Mouse (Mus musculus) kidney, embryonic 15.5 days (tissue): ENCODE measurements around the gene Hps6. TPM values are rescaled to one million over a fixed set of nuclear protein-coding genes. Genes with fewer than 3 reads are reported as not detected.
A peak's percentile ranks its signal among the peaks of the same experiment; 100 is the strongest.
"Not testable (repeated sequence)": the region's sequence is repeated elsewhere in the genome, so short reads cannot be mapped to it uniquely, and the experiment has no call there.

Experiments
- ATAC-seq: fragments of 200-750 bp; cut with Nextera tagmentation; replicated peaks from 2 replicates; pipeline ENCODE4 v1.8.0; 2017; ENCODE audit warnings: moderate TSS enrichment; ENCODE audit not compliant: low FRiP score
- H3K27ac ChIP-seq: fragments of 300-500 bp; sonication (generic); 2 replicates; pipeline ENCODE4 v1.5.1; 2015; ENCODE audit warnings: mild to moderate bottlenecking, inconsistent platforms
- H3K27me3 ChIP-seq: fragments of 300-500 bp; sonication (generic); 2 replicates; pipeline ENCODE4 v1.6.1; 2015; ENCODE audit warnings: inconsistent platforms
- H3K36me3 ChIP-seq: fragments of 300-500 bp; sonication (generic); 2 replicates; pipeline ENCODE4 v1.6.1; 2015; ENCODE audit warnings: inconsistent platforms
- H3K4me1 ChIP-seq: fragments of 300-500 bp; sonication (generic); 2 replicates; pipeline ENCODE4 v1.6.1; 2015; ENCODE audit warnings: inconsistent platforms
- H3K4me2 ChIP-seq: fragments of 300-500 bp; sonication (generic); 2 replicates; pipeline ENCODE4 v1.6.1; 2015; ENCODE audit warnings: moderate library complexity, mild to moderate bottlenecking, inconsistent platforms
- H3K4me3 ChIP-seq: fragments of 300-500 bp; sonication (generic); replicated peaks from 2 replicates; pipeline ENCODE4 v1.5.1; 2015; ENCODE audit warnings: mild to moderate bottlenecking, inconsistent platforms
- H3K9ac ChIP-seq: fragments of 300-500 bp; sonication (generic); 2 replicates; pipeline ENCODE4 v1.6.1; 2015; ENCODE audit warnings: mild to moderate bottlenecking, inconsistent platforms
- H3K9me3 ChIP-seq: fragments of 300-500 bp; sonication (generic); replicated peaks from 2 replicates; pipeline ENCODE4 v1.6.1; 2016; ENCODE audit warnings: inconsistent platforms
- WGBS: fragments of 180-500 bp; shearing (Covaris S2); methylation state at CpG from one replicate; pipeline ENCODE4 v1.1.7; 2015; ENCODE audit warnings: mixed read lengths; 5-methylcytosine and 5-hydroxymethylcytosine counted together
- polyA plus RNA-seq: library from polyadenylated mRNA; unstranded; fragments of >200 nt; fragmentation: Nextera tagmentation; extraction: Ambion mirVana; gene quantifications from 2 replicates; pipeline ENCODE4 v1.2.1, GENCODE M21; 2015

Gene Hps6
- 8.3 and 8.9 TPM in 2 replicates for polyA plus RNA-seq

DNA sequence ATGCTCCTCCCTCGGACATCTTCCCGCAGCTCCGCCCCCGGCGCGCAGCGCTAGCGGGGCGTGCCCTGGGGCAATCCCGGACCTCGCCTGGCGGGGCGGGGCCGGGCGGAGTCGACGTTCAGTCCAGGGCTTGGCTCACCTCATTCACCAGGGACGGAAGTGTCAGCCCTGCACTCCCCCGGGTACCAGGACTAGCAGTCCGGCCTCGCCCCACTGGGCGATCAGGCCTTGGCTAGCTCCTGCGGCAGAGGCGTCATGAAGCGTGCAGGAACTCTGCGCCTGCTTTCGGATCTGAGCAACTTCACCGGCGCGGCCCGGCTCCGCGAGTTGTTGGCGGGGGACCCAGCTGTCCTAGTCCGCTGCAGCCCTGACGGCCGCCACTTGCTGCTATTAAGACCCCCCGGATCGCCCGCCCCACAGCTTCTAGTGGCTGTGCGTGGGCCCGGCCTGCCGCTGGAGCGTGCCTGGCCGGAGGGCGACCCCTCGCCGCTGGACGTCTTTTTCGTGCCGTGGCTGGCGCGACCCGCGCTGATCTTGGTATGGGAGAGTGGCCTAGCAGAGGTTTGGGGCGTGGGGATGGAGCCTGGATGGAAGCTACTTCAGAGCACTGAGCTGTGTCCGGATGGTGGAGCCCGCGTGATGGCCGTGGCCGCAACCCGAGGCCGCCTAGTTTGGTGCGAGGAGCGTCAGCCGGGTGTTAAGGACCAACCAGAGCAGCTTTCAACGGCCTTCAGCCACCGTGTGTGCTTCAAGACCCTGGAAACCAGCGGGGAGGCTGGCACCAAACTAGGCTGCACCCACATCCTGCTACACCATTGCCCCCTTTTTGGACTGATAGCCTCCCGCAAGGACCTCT, at the start of gene Hps6:
Hps6 (plus strand) TSS at position 138 of the 856 bp plus-strand sequence.
- 1% methylated on average over 70 of the region's 70 CpGs for WGBS
- Histone ChIP-seq H3K4me1 (peaks cover 36% of the 10 kb centered on the region), H3K27ac (peak within 1 kb of the TSS; percentile 77), H3K4me2 (peak within 1 kb of the TSS; percentile 100), H3K27me3 (no peaks in the 10 kb centered on the region), H3K36me3 (peaks cover 19% of the 10 kb centered on the region), H3K4me3 (peak within 1 kb of the TSS; percentile 78), H3K9me3 (no peaks in the 10 kb centered on the region), H3K9ac (peak within 1 kb of the TSS; percentile 83)
- ATAC-seq = peak; percentile 95

DNA sequence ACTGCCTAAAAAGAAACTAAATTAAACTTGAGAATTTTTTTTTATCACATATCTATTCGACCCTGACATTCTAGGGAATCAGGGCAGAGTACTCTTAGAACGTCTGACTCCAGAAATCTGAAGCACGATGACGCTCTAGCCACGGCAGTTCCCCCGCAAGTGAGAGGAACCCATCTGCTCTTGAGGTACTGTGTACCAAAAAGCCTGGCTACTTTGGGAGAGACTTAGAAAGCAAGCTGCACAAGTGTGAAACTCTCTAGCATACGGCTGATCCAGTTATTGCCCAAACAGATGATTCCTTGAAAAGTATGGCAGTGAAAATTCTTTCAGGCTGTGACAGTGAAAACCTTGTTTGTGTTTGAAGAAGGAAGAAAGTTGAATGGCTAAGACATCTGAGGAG, 46.6 kb upstream of the Hps6 start:
- 85% methylated on average over 7 of the region's 7 CpGs for WGBS
- peaks cover 64% of the 10 kb centered on the region for H3K36me3 ChIP-seq
- ATAC-seq = no peak
- no peak overlapping the region for H3K4me2 ChIP-seq
- H3K4me3 ChIP-seq = no peak overlapping the region
- no peaks in the 10 kb centered on the region for H3K4me1 ChIP-seq
- no peak overlapping the region for H3K27ac ChIP-seq
- H3K9me3 ChIP-seq = no peaks in the 10 kb centered on the region
- H3K9ac ChIP-seq = no peak overlapping the region
- no peaks in the 10 kb centered on the region for H3K27me3 ChIP-seq

DNA sequence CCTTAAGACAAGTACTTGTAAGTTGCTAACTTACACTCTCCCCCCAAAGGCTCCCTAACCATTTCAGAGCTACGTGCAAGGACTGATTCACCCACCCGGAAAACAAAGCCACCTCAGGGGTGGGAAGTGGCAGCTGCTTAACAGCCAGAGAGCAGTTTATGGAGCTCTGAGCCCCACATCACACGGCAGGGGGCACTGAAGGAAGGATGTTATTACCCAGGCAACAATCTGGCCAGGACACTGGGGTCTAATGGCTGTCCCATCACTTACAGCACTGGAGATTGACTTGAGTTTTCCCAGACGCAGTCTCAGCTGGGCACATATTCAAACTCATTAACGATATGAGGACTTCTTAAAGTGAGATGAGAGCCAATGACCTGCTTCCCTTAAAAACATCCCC, 42.5 kb upstream of the Hps6 start:
- Histone ChIP-seq H3K4me1 (no peaks in the 10 kb centered on the region), H3K36me3 (peaks cover 62% of the 10 kb centered on the region)
- 14% methylated on average over 5 of the region's 5 CpGs for WGBS

DNA sequence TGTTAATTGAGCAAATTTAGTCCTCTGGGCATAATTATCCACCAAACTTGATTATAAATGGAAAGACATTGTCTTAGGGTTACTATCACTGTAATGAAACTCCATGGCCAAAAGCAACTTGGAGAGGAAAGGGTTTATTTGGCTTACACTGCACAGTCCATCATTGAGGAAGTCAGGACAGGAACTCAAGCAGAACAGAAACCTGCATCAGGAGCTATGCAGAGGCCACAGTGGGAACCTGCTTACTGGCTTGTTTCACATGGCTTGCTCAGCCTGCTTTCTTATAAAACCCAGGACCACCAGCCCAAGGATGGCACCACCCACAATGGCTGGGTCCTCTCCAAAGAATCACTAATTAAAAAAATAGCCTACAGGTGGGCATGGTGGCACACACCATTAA, 18.9 kb upstream of the Hps6 start:
- Histone ChIP-seq H3K4me1 (0 out of 2 replicates have a peak, but pooled peaks cover 4% of the 10 kb centered on the region), H3K27ac (no peak overlapping the region), H3K4me3 (no peak overlapping the region), H3K9ac (no peak overlapping the region), H3K27me3 (no peaks in the 10 kb centered on the region), H3K36me3 (peaks cover 15% of the 10 kb centered on the region), H3K4me2 (no peak overlapping the region), H3K9me3 (no peaks in the 10 kb centered on the region)
- no peak for ATAC-seq

More for the DNA sequence above, 42.5 kb upstream of the Hps6 start:
- H3K4me3 ChIP-seq = no peak overlapping the region
- no peaks in the 10 kb centered on the region for H3K27me3 ChIP-seq
- H3K4me2 ChIP-seq = no peak overlapping the region
- no peak for ATAC-seq
- H3K9ac ChIP-seq = no peak overlapping the region
- H3K27ac ChIP-seq = no peak overlapping the region
- no peaks in the 10 kb centered on the region for H3K9me3 ChIP-seq

DNA sequence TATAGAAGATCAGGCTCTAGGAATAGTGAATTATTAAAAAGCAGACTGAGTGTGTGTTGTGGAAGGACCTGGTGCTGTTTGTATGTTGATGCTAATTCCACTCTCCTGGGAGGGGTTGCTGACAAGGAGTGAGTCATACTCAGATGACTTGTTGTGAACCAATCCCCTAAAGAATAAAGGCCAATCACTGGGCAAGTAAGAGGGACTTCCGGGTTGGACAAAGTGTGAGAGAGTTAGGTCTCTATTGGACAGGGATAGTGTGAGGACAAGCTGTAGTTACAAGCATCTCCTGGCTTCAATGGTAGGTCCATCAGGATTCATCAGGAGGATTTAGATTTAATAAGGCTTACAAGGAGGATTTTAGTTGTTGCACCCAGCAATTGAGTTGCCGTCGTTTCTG, 15.1 kb upstream of the Hps6 start:
- Histone ChIP-seq H3K4me3 (no peak overlapping the region), H3K4me1 (0 out of 2 replicates have a peak, but pooled peaks cover 4% of the 10 kb centered on the region), H3K9me3 (no peaks in the 10 kb centered on the region), H3K9ac (no peak overlapping the region), H3K27me3 (no peaks in the 10 kb centered on the region), H3K36me3 (peaks cover 15% of the 10 kb centered on the region), H3K27ac (no peak overlapping the region), H3K4me2 (no peak overlapping the region)
- ATAC-seq = no peak
- WGBS = 95% methylated on average over 3 of the region's 3 CpGs

DNA sequence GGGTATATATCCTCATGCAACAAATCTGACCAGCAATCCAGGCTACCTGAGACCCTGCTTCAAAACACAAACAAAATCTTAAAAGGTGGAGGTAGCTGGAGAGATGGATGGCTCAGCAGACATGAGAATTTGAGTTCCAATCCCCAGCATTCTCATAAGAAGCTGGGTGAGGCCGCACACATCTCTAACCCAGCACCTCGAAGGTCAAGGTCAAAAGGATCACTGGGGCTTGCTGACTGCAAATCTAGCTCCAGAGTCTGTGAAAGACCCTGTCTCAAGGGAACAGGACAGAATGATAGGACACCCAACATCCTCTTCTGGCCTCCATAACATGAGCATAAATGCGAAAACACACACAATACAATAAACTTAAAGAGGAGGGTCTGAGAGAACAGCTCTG, 12.1 kb upstream of the Hps6 start:
- no peak overlapping the region for H3K4me3 ChIP-seq
- H3K36me3 ChIP-seq = peaks cover 28% of the 10 kb centered on the region
- H3K27ac ChIP-seq = no peak overlapping the region
- no peak overlapping the region for H3K4me2 ChIP-seq
- ATAC-seq = no peak
- H3K9me3 ChIP-seq = peaks cover 10% of the 10 kb centered on the region
- WGBS = 90% methylated on average over 3 of the region's 3 CpGs
- H3K4me1 ChIP-seq = no peaks in the 10 kb centered on the region
- H3K9ac ChIP-seq = no peak overlapping the region
- no peaks in the 10 kb centered on the region for H3K27me3 ChIP-seq

DNA sequence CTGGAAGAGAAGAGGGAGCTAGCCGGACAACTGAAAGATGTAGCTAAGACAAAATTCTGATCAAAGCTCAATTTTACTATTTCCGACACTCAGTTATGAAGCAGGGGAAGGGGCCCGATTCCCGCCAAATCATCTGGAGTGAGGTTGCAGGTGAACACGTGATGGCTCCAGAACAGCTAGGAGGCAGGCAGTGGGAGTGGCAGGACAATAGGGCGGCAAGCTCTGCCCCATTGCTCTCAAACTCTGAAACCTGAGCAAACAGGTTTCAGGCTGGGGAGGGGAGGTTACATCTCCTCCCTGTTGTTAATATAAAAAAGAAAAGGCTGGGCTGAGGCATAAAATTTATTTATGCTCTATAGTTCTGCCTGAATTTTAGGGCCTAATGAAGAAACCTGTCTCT, 9.9 kb upstream of the Hps6 start:
- ATAC-seq, H3K9ac ChIP-seq, H3K4me1 ChIP-seq, H3K27me3 ChIP-seq, H3K4me3 ChIP-seq, H3K4me2 ChIP-seq, H3K27ac ChIP-seq: not testable (repeated sequence)
- peaks cover 19% of the 10 kb centered on the region for H3K36me3 ChIP-seq
- H3K9me3 ChIP-seq = peaks cover 10% of the 10 kb centered on the region
- 67% methylated on average over 6 of the region's 6 CpGs for WGBS

DNA sequence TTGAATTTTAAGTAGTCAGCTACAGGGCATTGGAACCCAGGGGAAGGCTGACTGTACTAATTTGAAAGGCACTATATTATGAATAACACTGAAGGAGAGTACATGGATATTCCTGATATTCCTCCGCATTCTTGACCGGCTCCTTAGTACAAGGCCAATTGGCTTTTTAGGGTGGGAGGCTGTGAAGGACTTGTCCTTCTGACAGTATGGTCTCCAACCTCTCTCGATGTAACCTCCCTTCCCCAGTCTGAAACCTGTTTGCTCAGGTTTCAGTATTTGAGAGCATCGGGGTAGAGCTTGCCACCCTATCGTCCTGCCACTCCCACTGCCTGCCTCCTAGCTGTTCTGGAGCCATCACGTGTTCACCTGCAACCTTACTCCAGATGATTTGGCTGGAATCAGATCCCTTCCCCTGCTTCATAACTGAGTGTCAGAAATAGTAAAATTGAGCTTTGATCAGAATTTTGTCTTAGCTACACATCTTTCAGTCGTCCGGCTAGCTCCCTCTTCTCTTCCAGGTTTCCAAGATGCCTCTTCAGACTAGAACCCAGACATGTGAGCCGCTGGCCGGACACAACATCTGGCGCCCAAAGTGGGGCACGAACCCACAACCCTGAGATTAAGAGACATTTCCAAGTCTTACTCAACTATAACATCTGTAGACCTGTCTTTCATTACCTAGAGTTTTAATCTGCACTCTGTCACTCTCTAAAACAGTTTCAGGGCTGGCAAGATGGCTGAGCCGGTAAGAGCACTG, 9.1 kb upstream of the Hps6 start:
- H3K9me3 ChIP-seq = peaks cover 10% of the 10 kb centered on the region
- no peak overlapping the region for H3K4me2 ChIP-seq
- H3K27ac ChIP-seq = no peak overlapping the region
- no peak for ATAC-seq
- 96% methylated on average over 13 of the region's 13 CpGs for WGBS
- H3K36me3 ChIP-seq = peaks cover 15% of the 10 kb centered on the region
- H3K9ac ChIP-seq = no peak overlapping the region
- no peak overlapping the region for H3K4me3 ChIP-seq
- no peaks in the 10 kb centered on the region for H3K27me3 ChIP-seq
- H3K4me1 ChIP-seq = peaks cover 9% of the 10 kb centered on the region

DNA sequence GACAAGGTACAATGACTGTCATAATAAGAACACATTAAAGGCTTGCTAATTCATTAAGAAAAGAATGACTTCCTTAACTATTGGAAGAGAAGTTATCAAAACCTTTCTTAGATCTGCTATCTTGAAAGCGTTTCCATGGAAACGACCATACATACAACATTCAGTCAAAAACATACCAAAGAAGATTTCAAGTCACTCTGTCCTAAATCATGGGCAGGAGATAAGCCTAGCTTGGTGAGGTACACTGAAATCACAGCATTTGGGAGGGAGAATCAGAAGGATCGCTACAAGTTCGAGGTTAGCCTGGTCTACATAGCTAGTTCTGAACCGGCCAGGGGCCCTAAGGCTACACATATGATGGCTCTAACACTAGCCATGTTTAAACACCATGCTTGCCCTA, 5.9 kb upstream of the Hps6 start:
- WGBS = 59% methylated on average over 5 of the region's 5 CpGs
- H3K27ac ChIP-seq = peak overlapping the region; percentile 99

DNA sequence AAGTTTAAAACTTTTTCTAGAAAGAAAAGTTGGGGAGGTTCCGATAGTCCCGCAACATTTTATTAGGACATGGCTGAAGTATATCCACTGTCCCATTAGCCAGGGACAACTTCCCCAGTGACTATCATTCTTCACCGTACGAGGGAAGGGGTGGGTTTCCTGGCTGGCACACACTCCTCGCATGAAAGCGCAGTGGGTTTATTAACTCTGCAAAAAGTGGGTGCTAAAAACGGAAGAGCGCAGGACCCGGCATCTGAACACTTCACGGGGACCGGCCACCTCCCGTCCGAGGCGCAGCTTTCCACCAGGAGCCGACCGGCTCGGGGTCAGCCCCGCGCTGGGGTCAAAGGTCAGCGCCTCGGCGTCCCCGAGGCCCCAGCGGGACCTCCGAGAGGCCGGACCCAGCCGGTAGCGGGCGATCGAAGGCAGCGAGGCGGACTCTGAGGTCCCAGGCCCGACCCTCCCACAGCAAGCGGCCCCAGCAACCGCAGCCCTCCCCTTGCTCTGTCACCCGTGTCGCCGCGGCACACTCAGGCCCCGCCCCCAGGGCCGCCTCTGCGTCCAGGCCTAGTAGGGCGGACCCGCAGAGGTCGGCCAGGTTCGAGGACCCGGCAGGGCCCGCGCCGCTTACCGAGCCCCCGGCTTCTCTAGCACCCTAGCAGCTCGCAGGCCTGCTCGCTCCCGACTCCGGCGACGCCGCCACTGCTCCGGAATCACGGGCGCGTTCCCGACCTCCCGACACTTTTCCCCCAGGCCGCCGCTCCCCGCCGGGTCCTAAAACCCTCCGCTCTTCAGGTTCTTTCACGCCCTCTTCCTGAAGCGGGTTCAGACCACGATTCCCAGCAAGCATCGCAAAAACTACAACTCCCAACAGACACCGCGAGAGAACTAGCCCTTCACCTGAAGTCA, 5.3 kb upstream of the Hps6 start, which contains the start of gene Armh3:
Armh3 (minus strand) TSS at position 704 of the 909 bp plus-strand sequence.
- Histone ChIP-seq H3K9me3 (peaks cover 10% of the 10 kb centered on the region), H3K4me3 (peak within 1 kb of the TSS; percentile 79), H3K27ac (peak within 1 kb of the TSS; percentile 99), H3K4me2 (peak within 1 kb of the TSS; percentile 66), H3K4me1 (peaks cover 12% of the 10 kb centered on the region), H3K27me3 (no peaks in the 10 kb centered on the region), H3K36me3 (peaks cover 14% of the 10 kb centered on the region), H3K9ac (peak within 1 kb of the TSS; percentile 82)
- under 1% methylated on average over 76 of the region's 76 CpGs for WGBS
- ATAC-seq = peak; percentile 97

More for the DNA sequence above, 5.9 kb upstream of the Hps6 start:
- Histone ChIP-seq H3K27me3 (no peaks in the 10 kb centered on the region), H3K4me3 (peak overlapping the region; percentile 79), H3K4me2 (peak overlapping the region; percentile 66), H3K4me1 (peaks cover 9% of the 10 kb centered on the region), H3K36me3 (peaks cover 14% of the 10 kb centered on the region), H3K9ac (peak overlapping the region; percentile 82), H3K9me3 (peaks cover 10% of the 10 kb centered on the region)
- no peak for ATAC-seq

DNA sequence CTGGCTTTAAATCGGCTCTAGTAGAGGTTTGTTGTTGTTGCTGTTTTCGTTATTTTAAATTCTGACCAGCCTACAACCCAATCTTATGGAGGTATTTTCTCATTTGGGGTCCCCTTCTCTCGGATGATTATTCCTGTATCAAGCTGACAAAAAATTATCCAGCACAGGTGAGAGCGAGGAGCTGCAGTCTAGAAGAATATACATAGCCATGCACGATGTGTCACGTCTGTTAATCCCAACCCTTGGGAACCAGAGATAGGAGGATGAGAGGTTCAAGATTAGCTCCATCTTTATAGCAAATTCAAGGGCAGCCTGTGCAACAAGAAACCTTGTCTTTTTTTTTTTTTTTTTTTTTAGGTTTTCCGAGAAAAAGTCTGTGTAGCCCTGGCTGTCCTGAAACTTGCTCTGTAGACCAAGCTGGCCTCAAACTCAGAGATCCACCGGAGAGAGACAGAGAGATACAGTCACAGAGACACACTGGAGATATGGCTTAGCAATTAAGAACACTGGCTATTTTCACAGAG, 4.6 kb upstream of the Hps6 start:
- no peak for ATAC-seq
- Histone ChIP-seq H3K4me2 (peak overlapping the region; percentile 66), H3K36me3 (peaks cover 14% of the 10 kb centered on the region), H3K9ac (peak overlapping the region; percentile 31; the same call in 1 of the 2 replicates), H3K4me1 (peaks cover 19% of the 10 kb centered on the region), H3K9me3 (peaks cover 10% of the 10 kb centered on the region), H3K27me3 (no peaks in the 10 kb centered on the region), H3K4me3 (peak overlapping the region; percentile 79), H3K27ac (peak overlapping the region; percentile 99; the same call in 1 of the 2 replicates)
- 11% methylated on average over 8 of the region's 8 CpGs for whole genome bisulfite sequencing
